Mouse (Mus musculus) cerebellum, adult 2 months (tissue): ENCODE measurements around the gene Ttl.

Experiments used
- CTCF ChIP-seq: fragments of 200-500 bp; IDR thresholded peaks from 2 replicates; pipeline ENCODE4 v1.5.1; 2011; ENCODE audit warnings: low read depth, mild to moderate bottlenecking, control low read depth, low read length, moderate library complexity, borderline replicate concordance; ENCODE audit not compliant: insufficient read depth
- POLR2A ChIP-seq: fragments of 200-500 bp; IDR thresholded peaks from 2 replicates; pipeline ENCODE4 v1.6.1; 2011; ENCODE audit warnings: low read length, control low read depth, borderline replicate concordance; ENCODE audit not compliant: insufficient read depth

DNA sequence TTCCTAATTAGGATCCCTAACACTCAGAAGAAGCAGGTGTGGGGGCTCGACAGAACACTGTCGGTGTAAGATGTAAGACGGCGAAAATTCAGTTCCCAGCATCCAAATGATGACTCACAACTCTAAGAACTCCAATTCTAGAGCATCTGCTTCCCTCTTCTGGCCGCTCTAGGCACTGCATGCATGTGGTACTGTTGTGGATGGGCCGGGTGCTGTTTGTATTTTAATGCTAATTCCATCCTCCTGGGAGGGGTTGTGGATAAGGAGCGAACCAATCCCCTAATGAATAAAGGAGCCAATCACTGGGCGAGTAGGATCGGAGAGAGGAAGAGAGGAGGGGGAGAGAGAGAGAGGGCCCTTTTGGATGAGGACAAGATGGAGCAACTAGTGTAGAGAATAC, 9.1 kb upstream of the Ttl start:
- no peak for TF ChIP-seq POLR2A
- peak; percentile 38; the same call in 1 of the 2 replicates for TF ChIP-seq CTCF
